In genomic region chr15:25509139-25509538, GRCm38 (mm10) we compare ENCODE assay signal across 14 mouse cellular contexts.
A peak's percentile ranks its signal among the peaks of the same experiment; 100 is the strongest.
DNase-seq lines count a peak whose midpoint lies in the region; ATAC-seq and TF ChIP-seq lines count a peak whose summit lies in the region.
"Had no signal": no experiment of that assay in that cellular context is flagged by ENCODE, and none has a peak within 500 bp of the region (broad histone marks: within the 10 kb centered on the region; RNA-seq: fewer than 3 reads in every experiment).

No protein-coding gene starts in this region.

- no peak overlapping the region for H3K27ac ChIP-seq in liver, embryonic 11.5 days (ENCODE audit: low read depth, low read length)
- no peak overlapping the region for H3K27ac ChIP-seq in heart, adult 2 months
- H3K27ac ChIP-seq in hindbrain, embryonic 13.5 days: no peak overlapping the region
- H3K27ac ChIP-seq: gastrocnemius, adult 2 months; macrophage had no signal

- no peaks in the 10 kb centered on the region for H3K9me3 ChIP-seq in liver, embryonic 11.5 days (ENCODE audit: control insufficient read depth, low read length)
- no peaks in the 10 kb centered on the region for H3K9me3 ChIP-seq in hindbrain, embryonic 13.5 days

- WGBS in liver, embryonic 11.5 days: 58% methylated on average over 7 of the region's 7 CpGs
- 67% methylated on average over 7 of the region's 7 CpGs for WGBS in heart, adult 2 months
- 65% methylated on average over 7 of the region's 7 CpGs for WGBS in hindbrain, embryonic 13.5 days

- intact Hi-C loops in heart, adult 2 months (cut with DNase I): no loop called here

- TF ChIP-seq POLR2A in heart, adult 2 months (IDR thresholded peaks at IDR 0.05; ENCODE audit: insufficient read depth, low read depth, low read length): no peak

- peak; percentile 29 for DNase-seq in embryo, embryonic 11 days
- no peak for DNase-seq in embryo, embryonic 10 days (ENCODE audit: low spot score)
- DNase-seq in brain, adult 2 months (ENCODE audit: low read depth, low spot score): peak; percentile 7
- DNase-seq in kidney, adult 9 months: peak; percentile 75
- DNase-seq in mesoderm, embryonic 11.5 days (ENCODE audit: low read depth, low spot score): peak; percentile 39
- DNase-seq in liver, embryonic 11.5 days (ENCODE audit: low spot score): no peak
- DNase-seq in heart, adult 2 months: no peak
- DNase-seq: cerebellum, adult 9-10 months; gastrocnemius, adult 2 months; heart, postnatal 36 days; lung, adult 18-20 months had no signal

- no peaks in the 10 kb centered on the region for H3K4me1 ChIP-seq in liver, embryonic 11.5 days (replicated peaks; ENCODE audit: control insufficient read depth, insufficient read depth, low read length)
- H3K4me1 ChIP-seq in heart, adult 2 months (ENCODE audit: control insufficient read depth, insufficient read depth, low read length): no peaks in the 10 kb centered on the region; the same call in none of the 2 replicates
- H3K4me1 ChIP-seq in hindbrain, embryonic 13.5 days (replicated peaks): peaks cover 11% of the 10 kb centered on the region

- no peak overlapping the region for H3K4me2 ChIP-seq in liver, embryonic 11.5 days
- H3K4me2 ChIP-seq in hindbrain, embryonic 13.5 days: no peak overlapping the region

- H3K9ac ChIP-seq in liver, embryonic 11.5 days (ENCODE audit: low read depth, low read length): no peak overlapping the region
- no peak overlapping the region for H3K9ac ChIP-seq in heart, adult 2 months (ENCODE audit: low read depth, low read length)
- H3K9ac ChIP-seq in hindbrain, embryonic 13.5 days: no peak overlapping the region

- no peak overlapping the region for H3K4me3 ChIP-seq in liver, embryonic 11.5 days (ENCODE audit: low read depth, low read length)
- no peak overlapping the region for H3K4me3 ChIP-seq in heart, adult 2 months
- H3K4me3 ChIP-seq in hindbrain, embryonic 13.5 days: no peak overlapping the region
- H3K4me3 ChIP-seq: gastrocnemius, adult 2 months had no signal

- H3K36me3 ChIP-seq in liver, embryonic 11.5 days (ENCODE audit: control insufficient read depth, insufficient read depth, low read length): no peaks in the 10 kb centered on the region
- H3K36me3 ChIP-seq in heart, adult 2 months (ENCODE audit: control insufficient read depth, insufficient read depth, low read length): no peaks in the 10 kb centered on the region
- H3K36me3 ChIP-seq in hindbrain, embryonic 13.5 days: no peaks in the 10 kb centered on the region

- ATAC-seq in liver, embryonic 11.5 days (replicated peaks; ENCODE audit: low FRiP score): no peak
- no peak for ATAC-seq in hindbrain, embryonic 13.5 days (ENCODE audit: low FRiP score)
- ATAC-seq: forebrain, embryonic 14.5 days had no signal

- TF ChIP-seq CTCF in heart, adult 2 months (IDR thresholded peaks at IDR 0.05): no peak

- TF ChIP-seq EP300 in heart, adult 2 months (IDR thresholded peaks at IDR 0.05; ENCODE audit: insufficient read depth, low read depth, low read length): no peak

- H3K79me2 ChIP-seq in heart, adult 2 months (replicated peaks; ENCODE audit: control insufficient read depth, insufficient read depth, low read length): no peaks in the 10 kb centered on the region

- no peaks in the 10 kb centered on the region for H3K27me3 ChIP-seq in liver, embryonic 11.5 days (replicated peaks; ENCODE audit: control insufficient read depth, insufficient read depth, low read length)
- no peaks in the 10 kb centered on the region for H3K27me3 ChIP-seq in heart, adult 2 months (ENCODE audit: control insufficient read depth, insufficient read depth, low read length)
- H3K27me3 ChIP-seq in hindbrain, embryonic 13.5 days: no peaks in the 10 kb centered on the region

Comparison
In these comparisons a context has a peak if more than half of its experiments do, and no peak if none do; other contexts are left out.
1. DNase-seq: peak in embryo, embryonic 11 days (single experiment), brain, adult 2 months (single experiment), kidney, adult 9 months (single experiment) and mesoderm, embryonic 11.5 days (single experiment); none in embryo, embryonic 10 days (single experiment), liver, embryonic 11.5 days (single experiment) and heart, adult 2 months (0 of 2).